Mouse (Mus musculus): ENCODE data around the gene Rpl5.
A peak's percentile ranks its signal among the peaks of the same experiment; 100 is the strongest.

Gene Rpl5

GRCm38 (mm10) chr5:107900206-107901013, at the start of gene Rpl5:
TSS of gene Rpl5 (plus strand) at chr5:107900502.
- peak; percentile 99 for DNase-seq (ENCODE audit: low spot score)

GRCm38 (mm10) chr5:107853807-107854206, 46.5 kb upstream of the Rpl5 start:
- DNase-seq (ENCODE audit: low spot score), result no peak

- no peak for DNase-seq (ENCODE audit: low spot score)
Measured at GRCm38 (mm10) chr5:107854556-107854955, 45.7 kb upstream of the Rpl5 start.

GRCm38 (mm10) chr5:107855546-107855945, 44.8 kb upstream of the Rpl5 start:
- no peak for DNase-seq (ENCODE audit: low spot score)

- DNase-seq (ENCODE audit: low spot score), result no peak
Measured at GRCm38 (mm10) chr5:107858963-107859362, 41.3 kb upstream of the Rpl5 start.

- DNase-seq (ENCODE audit: low spot score), result no peak
Measured at GRCm38 (mm10) chr5:107863971-107864370, 36.3 kb upstream of the Rpl5 start.

- no peak for DNase-seq (ENCODE audit: low spot score)
Measured at GRCm38 (mm10) chr5:107866127-107867126, 33.9 kb upstream of the Rpl5 start.

- DNase-seq (ENCODE audit: low spot score), result peak; percentile 54
Measured at GRCm38 (mm10) chr5:107867970-107868904, 32.1 kb upstream of the Rpl5 start.

GRCm38 (mm10) chr5:107868905-107869424, 31.3 kb upstream of the Rpl5 start:
- peak; percentile 95 for DNase-seq (ENCODE audit: low spot score)

- no peak for DNase-seq (ENCODE audit: low spot score)
Measured at GRCm38 (mm10) chr5:107869701-107870100, 30.6 kb upstream of the Rpl5 start.

GRCm38 (mm10) chr5:107873330-107873729, 27.0 kb upstream of the Rpl5 start:
- no peak for DNase-seq (ENCODE audit: low spot score)

GRCm38 (mm10) chr5:107873886-107874302, 26.4 kb upstream of the Rpl5 start:
- DNase-seq (ENCODE audit: low spot score), result no peak

GRCm38 (mm10) chr5:107874561-107875260, 25.6 kb upstream of the Rpl5 start, which contains the start of gene Evi5:
TSS of gene Evi5 (minus strand) at chr5:107875107.
- DNase-seq (ENCODE audit: low spot score), result no peak

- DNase-seq (ENCODE audit: low spot score), result no peak
Measured at GRCm38 (mm10) chr5:107875261-107875611, 25.1 kb upstream of the Rpl5 start.

- DNase-seq (ENCODE audit: low spot score), result no peak
Measured at GRCm38 (mm10) chr5:107877053-107877452, 23.2 kb upstream of the Rpl5 start.

GRCm38 (mm10) chr5:107880710-107881109, 19.6 kb upstream of the Rpl5 start:
- no peak for DNase-seq (ENCODE audit: low spot score)

- no peak for DNase-seq (ENCODE audit: low spot score)
Measured at GRCm38 (mm10) chr5:107889994-107890888, 10.1 kb upstream of the Rpl5 start.

- peak; percentile 31 for DNase-seq (ENCODE audit: low spot score)
Measured at GRCm38 (mm10) chr5:107891515-107891914, 8.8 kb upstream of the Rpl5 start.

- no peak for DNase-seq (ENCODE audit: low spot score)
Measured at GRCm38 (mm10) chr5:107894676-107895075, 5.6 kb upstream of the Rpl5 start.

- DNase-seq (ENCODE audit: low spot score), result no peak
Measured at GRCm38 (mm10) chr5:107896265-107896664, 4.0 kb upstream of the Rpl5 start.
